Mouse (Mus musculus): ENCODE results near the gene Ten1. TPM values are rescaled to one million over a fixed set of nuclear protein-coding genes. Genes with fewer than 3 reads are reported as not detected.

Gene Ten1
- total and polyA plus RNA-seq, 3 experiments = 70.4 to 76.5 (median 74.4) TPM

DNA sequence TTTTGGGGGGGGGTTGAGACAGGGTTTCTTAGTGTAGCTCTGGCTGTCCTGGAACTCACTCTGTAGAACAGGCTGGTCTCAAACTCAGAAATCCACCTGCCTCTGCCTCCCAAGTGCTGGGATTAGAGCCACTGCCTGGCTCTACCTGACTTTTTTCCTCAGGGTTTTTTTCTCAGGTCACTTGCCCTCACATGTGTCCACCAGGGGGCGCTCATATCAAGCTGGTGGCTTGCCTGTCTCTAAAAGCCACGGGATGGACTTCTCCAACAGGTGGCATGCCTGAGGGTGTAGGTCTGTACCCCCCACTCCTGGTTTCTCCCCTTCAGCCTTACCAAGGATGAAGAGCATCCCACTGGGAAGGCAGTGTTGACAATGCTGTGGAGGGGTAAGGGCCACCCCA lies 27.8 kb downstream of the Ten1 start (continued):
- TF ChIP-seq NELFE (IDR thresholded peaks at IDR 0.05; ENCODE audit: low read depth, low read length) (peak; percentile 78; the same call in 1 of the 2 replicates), MXI1 (IDR thresholded peaks at IDR 0.05; ENCODE audit: low read depth, low read length) (peak; percentile 41; the same call in 1 of the 2 replicates), SMC3 (IDR thresholded peaks at IDR 0.05; ENCODE audit: low read depth, low read length) (peak; percentile 99), TBP (conservative IDR thresholded peaks at IDR 0.05; ENCODE audit: low read depth, low read length) (no peak), CHD1 (IDR thresholded peaks at IDR 0.05; ENCODE audit: low read depth, low read length) (no peak), ZMIZ1 (IDR thresholded peaks at IDR 0.05; ENCODE audit: low read depth, low read length) (no peak), IRF4 (IDR thresholded peaks at IDR 0.05; ENCODE audit: low read depth, low read length) (peak; percentile 66), MAX (IDR thresholded peaks at IDR 0.05; ENCODE audit: low read length) (peak; percentile 76), ZC3H11A (IDR thresholded peaks at IDR 0.05; ENCODE audit: low read depth, low read length) (peak; percentile 97), NRF1 (IDR thresholded peaks at IDR 0.05; ENCODE audit: low read depth, low read length) (0 out of 2 replicates have a peak, but pooled peaks have one; percentile 31), JUND (conservative IDR thresholded peaks at IDR 0.05; ENCODE audit: low read depth, low read length) (no peak), UBTF (IDR thresholded peaks at IDR 0.05; ENCODE audit: low read depth, low read length) (no peak), POLR2AphosphoS2 (IDR thresholded peaks at IDR 0.05; ENCODE audit: low read depth, low read length) (no peak), PAX5 (IDR thresholded peaks at IDR 0.05; ENCODE audit: low read length) (no peak), E2F4 (IDR thresholded peaks at IDR 0.05; ENCODE audit: insufficient replicate concordance, low read depth, low read length) (no peak), MEF2A (IDR thresholded peaks at IDR 0.05; ENCODE audit: borderline replicate concordance, low read depth, low read length) (peak; percentile 36; the same call in 1 of the 2 replicates), HCFC1 (IDR thresholded peaks at IDR 0.05; ENCODE audit: low read depth, low read length) (no peak), RCOR1 (conservative IDR thresholded peaks at IDR 0.05; ENCODE audit: low read depth, low read length) (0 out of 2 replicates have a peak, but pooled peaks have one; percentile 53), CTCF (conservative IDR thresholded peaks at IDR 0.05 in 1 of 2, IDR thresholded peaks at IDR 0.05 in 1 of 2; ENCODE audit: low read depth in 2 of 2, low read length in 2 of 2) (peak; percentile 71 to 99), TCF12 (IDR thresholded peaks at IDR 0.05; ENCODE audit: low read depth, low read length) (peak; percentile 57), POLR2A (IDR thresholded peaks at IDR 0.05; ENCODE audit: low read depth, low read length) (no peak)

DNA sequence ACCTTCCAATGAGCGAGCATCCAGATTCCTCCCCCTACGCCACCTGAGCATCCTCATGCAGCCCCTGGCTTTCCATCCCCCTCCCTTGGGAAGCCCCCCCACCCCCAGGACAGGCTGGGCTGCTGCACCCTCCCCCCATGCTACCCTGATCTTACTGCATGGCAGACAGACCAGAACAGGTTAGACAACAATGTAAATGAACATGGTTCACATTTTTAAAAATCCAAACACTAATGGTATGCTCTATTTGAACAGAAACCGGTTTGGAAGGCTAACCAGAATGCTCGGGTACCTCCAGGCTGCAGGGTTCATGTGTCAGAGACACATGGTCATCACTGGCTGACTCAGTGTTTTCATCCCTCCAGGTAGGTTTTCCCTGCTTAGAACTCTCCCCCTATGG lies 30.0 kb downstream of the Ten1 start:
- DNase-seq (ENCODE audit: extremely low read depth) = no peak
- dilution Hi-C loops (cut with MboI; ENCODE audit: extremely low pct_ligation_motif_present, extremely low pct_unique_long_range_greater_than_20kb, low sequenced_read_pairs) (no loop called here), in situ Hi-C loops (cut with MboI; ENCODE audit: low pct_ligation_motif_present, low pct_unique_long_range_greater_than_20kb, low sequenced_read_pairs) (no loop called here)
- no peak overlapping the region for H3K27ac ChIP-seq (ENCODE audit: insufficient read depth, low read depth)
- H3K9me3 ChIP-seq (replicated peaks; ENCODE audit: low read length) = peaks cover 10% of the 10 kb centered on the region
- no peaks in the 10 kb centered on the region for H3K79me2 ChIP-seq (replicated peaks; ENCODE audit: control insufficient read depth, extremely low read depth, insufficient read depth, poor library complexity, severe bottlenecking)
- no peak overlapping the region for H3K4me2 ChIP-seq (ENCODE audit: insufficient read depth, low read depth, poor library complexity, severe bottlenecking)
- TF ChIP-seq HCFC1 (IDR thresholded peaks at IDR 0.05; ENCODE audit: low read depth, low read length) (no peak), E2F4 (IDR thresholded peaks at IDR 0.05; ENCODE audit: insufficient replicate concordance, low read depth, low read length) (no peak), KAT2A (IDR thresholded peaks at IDR 0.05; ENCODE audit: insufficient replicate concordance, low read length) (no peak), UBTF (IDR thresholded peaks at IDR 0.05; ENCODE audit: low read depth, low read length) (no peak), MEF2A (IDR thresholded peaks at IDR 0.05; ENCODE audit: borderline replicate concordance, low read depth, low read length) (no peak), CHD2 (IDR thresholded peaks at IDR 0.05; ENCODE audit: low read length) (no peak), TBP (conservative IDR thresholded peaks at IDR 0.05; ENCODE audit: low read depth, low read length) (no peak), SIN3A (IDR thresholded peaks at IDR 0.05; ENCODE audit: low read length) (no peak), NELFE (IDR thresholded peaks at IDR 0.05; ENCODE audit: low read depth, low read length) (no peak), ZNF384 (IDR thresholded peaks at IDR 0.05; ENCODE audit: low read depth, low read length) (no peak), MAX (IDR thresholded peaks at IDR 0.05; ENCODE audit: low read length) (no peak), SMC3 (IDR thresholded peaks at IDR 0.05; ENCODE audit: low read depth, low read length) (no peak), POLR2A (IDR thresholded peaks at IDR 0.05; ENCODE audit: low read depth, low read length) (no peak), GABPA (IDR thresholded peaks at IDR 0.05; ENCODE audit: insufficient replicate concordance, low read depth, low read length) (no peak), POLR2AphosphoS2 (IDR thresholded peaks at IDR 0.05; ENCODE audit: low read depth, low read length) (no peak), PAX5 (IDR thresholded peaks at IDR 0.05; ENCODE audit: low read length) (no peak), NRF1 (IDR thresholded peaks at IDR 0.05; ENCODE audit: low read depth, low read length) (no peak), IRF4 (IDR thresholded peaks at IDR 0.05; ENCODE audit: low read depth, low read length) (no peak), CTCF (conservative IDR thresholded peaks at IDR 0.05 in 1 of 2, IDR thresholded peaks at IDR 0.05 in 1 of 2; ENCODE audit: low read depth in 2 of 2, low read length in 2 of 2) (no peak)
- no peaks in the 10 kb centered on the region for H3K27me3 ChIP-seq (replicated peaks)
- no peak overlapping the region for H3K9ac ChIP-seq (ENCODE audit: insufficient read depth, low read depth)
- H3K36me3 ChIP-seq (replicated peaks in 1 of 2; ENCODE audit: control insufficient read depth in 1 of 2, insufficient read depth in 1 of 2, low read length in 1 of 2) = peaks cover 0 to under 1% of the 10 kb centered on the region in 2 experiments
- no peaks in the 10 kb centered on the region for H3K4me1 ChIP-seq (ENCODE audit: control insufficient read depth in 1 of 2, insufficient read depth in 2 of 2)
- no peak overlapping the region for H3K4me3 ChIP-seq (replicated peaks in 1 of 3; ENCODE audit: low read depth in 2 of 3, low read length in 2 of 3, poor library complexity in 1 of 3)
